Mouse (Mus musculus): ENCODE data around the gene Uri1. TPM values are rescaled to one million over a fixed set of nuclear protein-coding genes. Genes with fewer than 3 reads are reported as not detected.

The Uri1 gene
- polyA plus RNA-seq, 1 experiment: 54.3 TPM

DNA sequence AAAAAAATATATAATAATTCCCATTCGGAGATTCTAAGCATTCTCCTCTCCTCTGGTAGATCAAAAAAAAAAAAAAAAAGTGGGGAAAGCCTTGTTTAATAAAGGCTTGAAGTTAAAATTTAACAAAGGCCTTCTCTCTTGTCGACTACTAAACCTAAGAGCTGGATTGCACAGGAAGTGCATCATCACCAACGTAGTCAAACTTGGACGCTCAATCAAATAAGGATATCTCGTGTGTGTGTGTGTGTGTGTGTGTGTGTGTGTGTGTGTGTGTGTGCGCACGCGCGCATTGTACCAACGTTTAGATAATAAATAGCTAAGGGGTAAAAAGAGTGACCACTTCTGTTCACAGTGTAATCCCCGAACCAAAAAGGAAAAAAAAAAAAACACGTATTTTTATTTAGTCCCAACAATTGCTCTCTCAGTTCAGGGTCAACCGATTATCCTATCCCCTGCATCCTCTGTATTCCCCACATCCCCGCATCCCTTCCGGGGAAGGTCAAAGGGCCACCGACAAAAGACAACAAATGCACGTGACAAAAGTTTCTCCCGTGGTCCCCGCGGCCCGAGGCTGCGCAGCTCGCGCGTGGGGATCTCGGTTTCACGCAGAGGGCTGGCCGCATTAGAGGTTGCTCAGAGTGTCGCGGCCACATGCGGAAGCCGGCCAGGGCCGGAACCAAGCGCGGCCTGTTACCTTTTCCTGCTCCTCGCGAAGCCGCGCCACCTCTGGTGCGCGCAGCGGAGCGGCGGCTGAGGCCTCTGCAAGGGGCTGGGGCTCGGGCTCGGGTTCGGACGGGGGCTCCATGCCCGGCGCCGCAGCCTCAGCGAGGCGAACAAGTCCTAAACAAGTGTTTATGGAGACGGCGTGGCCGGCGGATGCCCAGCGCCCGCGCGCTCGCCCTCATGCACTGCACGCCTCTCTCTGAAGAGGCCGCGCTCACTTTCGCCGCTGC is 4.7 kb downstream of the Uri1 start:
- TF ChIP-seq CTCF (IDR thresholded peaks at IDR 0.05; ENCODE audit: borderline replicate concordance, insufficient read depth, low read length) (no peak), POLR2A (IDR thresholded peaks at IDR 0.05; ENCODE audit: low read depth, low read length) (peak; percentile 59)
- H3K4me1 ChIP-seq (ENCODE audit: control insufficient read depth, insufficient read depth, low read length): no peaks in the 10 kb centered on the region
- H3K4me3 ChIP-seq (ENCODE audit: insufficient read depth, low read length): peak overlapping the region; percentile 100
- peak overlapping the region; percentile 50 for H3K27ac ChIP-seq (ENCODE audit: insufficient read depth, low read length)

GRCm38 (mm10) chr7:38015356-38015755 is 8.0 kb downstream of the Uri1 start:
- Histone ChIP-seq H3K4me3 (ENCODE audit: insufficient read depth, low read length) (no peak overlapping the region), H3K4me1 (ENCODE audit: control insufficient read depth, insufficient read depth, low read length) (no peaks in the 10 kb centered on the region), H3K27ac (ENCODE audit: insufficient read depth, low read length) (no peak overlapping the region)
- TF ChIP-seq POLR2A (IDR thresholded peaks at IDR 0.05; ENCODE audit: low read depth, low read length) (no peak), CTCF (IDR thresholded peaks at IDR 0.05; ENCODE audit: borderline replicate concordance, insufficient read depth, low read length) (no peak)

DNA sequence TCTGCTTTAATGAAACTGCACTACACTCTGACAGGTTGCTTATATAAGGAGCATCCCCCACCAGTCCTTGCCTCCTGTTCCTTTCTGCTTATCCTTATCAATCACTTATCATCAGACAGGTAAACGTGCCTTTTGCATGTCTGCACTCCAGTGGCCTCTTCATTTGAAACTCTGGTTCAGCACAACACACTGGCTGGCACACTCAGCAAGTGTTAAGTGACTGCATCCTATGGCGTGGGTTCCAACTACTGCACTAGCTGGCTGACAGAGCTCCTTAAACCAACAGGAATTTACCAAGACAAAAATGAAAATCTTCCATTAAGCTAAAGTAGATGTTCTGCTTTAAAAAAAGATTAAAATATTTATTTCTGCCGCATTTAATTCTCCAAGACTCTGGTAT is 9.4 kb downstream of the Uri1 start:
- no peak overlapping the region for H3K27ac ChIP-seq (ENCODE audit: insufficient read depth, low read length)
- H3K4me3 ChIP-seq (ENCODE audit: insufficient read depth, low read length): no peak overlapping the region
- TF ChIP-seq CTCF (IDR thresholded peaks at IDR 0.05; ENCODE audit: borderline replicate concordance, insufficient read depth, low read length): no peak
- TF ChIP-seq POLR2A (IDR thresholded peaks at IDR 0.05; ENCODE audit: low read depth, low read length): no peak
- H3K4me1 ChIP-seq (ENCODE audit: control insufficient read depth, insufficient read depth, low read length): no peaks in the 10 kb centered on the region

DNA sequence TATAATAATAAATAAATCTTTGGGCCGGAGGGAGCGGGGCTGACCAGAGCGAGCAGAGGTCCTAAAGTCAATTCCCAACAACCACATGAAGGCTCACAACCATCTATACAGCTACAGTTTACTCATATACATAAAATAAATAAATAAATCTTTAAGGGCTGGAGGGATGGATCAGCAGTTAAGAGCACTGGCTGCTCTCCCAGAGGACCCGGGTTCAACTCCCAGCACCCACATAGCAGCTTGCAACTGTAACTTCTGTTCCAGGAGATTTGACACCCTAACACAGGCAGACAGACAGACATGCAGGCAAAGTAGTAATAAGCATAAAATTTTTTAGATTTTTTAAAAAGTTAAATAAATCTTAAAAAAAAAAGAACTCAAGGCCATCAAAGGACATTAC is 10.5 kb downstream of the Uri1 start:
- Histone ChIP-seq H3K27ac (ENCODE audit: insufficient read depth, low read length) (no peak overlapping the region), H3K4me1 (ENCODE audit: control insufficient read depth, insufficient read depth, low read length) (no peaks in the 10 kb centered on the region), H3K4me3 (ENCODE audit: insufficient read depth, low read length) (no peak overlapping the region)
- TF ChIP-seq CTCF (IDR thresholded peaks at IDR 0.05; ENCODE audit: borderline replicate concordance, insufficient read depth, low read length): no peak
- TF ChIP-seq POLR2A (IDR thresholded peaks at IDR 0.05; ENCODE audit: low read depth, low read length): no peak

- H3K4me1 ChIP-seq (ENCODE audit: control insufficient read depth, insufficient read depth, low read length): no peaks in the 10 kb centered on the region
- TF ChIP-seq POLR2A (IDR thresholded peaks at IDR 0.05; ENCODE audit: low read depth, low read length): no peak
- no peak for TF ChIP-seq CTCF (IDR thresholded peaks at IDR 0.05; ENCODE audit: borderline replicate concordance, insufficient read depth, low read length)
Measured at GRCm38 (mm10) chr7:38008359-38008758, 15.0 kb downstream of the Uri1 start.

DNA sequence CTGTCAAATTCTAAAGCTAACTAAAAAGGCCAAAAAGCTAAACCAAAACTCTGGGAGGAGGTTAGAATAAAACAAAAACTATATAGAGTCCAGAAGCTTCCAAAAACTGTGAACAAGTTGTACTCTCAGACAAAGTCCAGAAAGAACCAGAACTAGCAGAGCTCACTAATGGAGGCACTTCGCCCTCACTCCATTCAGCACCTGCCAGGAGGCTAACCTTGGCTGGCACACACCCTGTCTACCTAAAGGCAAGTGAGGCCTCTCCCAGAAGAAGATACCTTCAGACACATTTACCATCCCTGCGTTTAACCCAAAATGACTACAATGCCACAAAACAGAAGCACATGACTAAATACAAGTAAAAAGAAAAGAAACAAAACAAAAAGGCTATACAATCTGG is 20.9 kb downstream of the Uri1 start:
- TF ChIP-seq POLR2A (IDR thresholded peaks at IDR 0.05; ENCODE audit: low read depth, low read length) (no peak), CTCF (IDR thresholded peaks at IDR 0.05; ENCODE audit: borderline replicate concordance, insufficient read depth, low read length) (no peak)
- Histone ChIP-seq H3K4me3 (ENCODE audit: insufficient read depth, low read length) (no peak overlapping the region), H3K4me1 (ENCODE audit: control insufficient read depth, insufficient read depth, low read length) (no peaks in the 10 kb centered on the region), H3K27ac (ENCODE audit: insufficient read depth, low read length) (no peak overlapping the region)

More at GRCm38 (mm10) chr7:38008359-38008758, 15.0 kb downstream of the Uri1 start:
- H3K4me3 ChIP-seq (ENCODE audit: insufficient read depth, low read length): no peak overlapping the region
- no peak overlapping the region for H3K27ac ChIP-seq (ENCODE audit: insufficient read depth, low read length)

GRCm38 (mm10) chr7:37999691-38000090 is 23.7 kb downstream of the Uri1 start:
- H3K4me3 ChIP-seq (ENCODE audit: insufficient read depth, low read length): no peak overlapping the region
- no peaks in the 10 kb centered on the region for H3K4me1 ChIP-seq (ENCODE audit: control insufficient read depth, insufficient read depth, low read length)
- TF ChIP-seq POLR2A (IDR thresholded peaks at IDR 0.05; ENCODE audit: low read depth, low read length) (no peak), CTCF (IDR thresholded peaks at IDR 0.05; ENCODE audit: borderline replicate concordance, insufficient read depth, low read length) (no peak)
- no peak overlapping the region for H3K27ac ChIP-seq (ENCODE audit: insufficient read depth, low read length)

DNA sequence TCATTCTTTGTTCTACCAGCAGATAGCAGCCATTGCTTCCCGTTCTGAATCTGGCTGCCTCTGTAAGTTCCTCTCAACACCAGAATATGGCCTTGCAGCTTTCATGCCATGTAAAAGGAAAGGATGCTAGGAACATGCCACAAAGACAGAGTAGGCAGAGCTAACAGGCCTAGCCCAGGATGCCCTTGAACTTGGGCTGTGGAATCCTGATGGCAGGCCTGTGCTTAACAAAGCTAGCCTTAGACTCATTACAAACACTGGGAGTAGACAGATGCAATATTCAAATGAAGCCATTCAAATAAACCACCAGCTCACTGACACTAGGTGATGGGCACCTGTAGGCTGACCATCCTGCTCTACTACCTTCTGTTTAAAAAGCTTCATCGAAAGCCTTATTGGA is 30.5 kb downstream of the Uri1 start:
- TF ChIP-seq CTCF (IDR thresholded peaks at IDR 0.05; ENCODE audit: borderline replicate concordance, insufficient read depth, low read length): no peak
- no peak for TF ChIP-seq POLR2A (IDR thresholded peaks at IDR 0.05; ENCODE audit: low read depth, low read length)
- Histone ChIP-seq H3K27ac (ENCODE audit: insufficient read depth, low read length) (no peak overlapping the region), H3K4me3 (ENCODE audit: insufficient read depth, low read length) (no peak overlapping the region), H3K4me1 (ENCODE audit: control insufficient read depth, insufficient read depth, low read length) (no peaks in the 10 kb centered on the region)

DNA sequence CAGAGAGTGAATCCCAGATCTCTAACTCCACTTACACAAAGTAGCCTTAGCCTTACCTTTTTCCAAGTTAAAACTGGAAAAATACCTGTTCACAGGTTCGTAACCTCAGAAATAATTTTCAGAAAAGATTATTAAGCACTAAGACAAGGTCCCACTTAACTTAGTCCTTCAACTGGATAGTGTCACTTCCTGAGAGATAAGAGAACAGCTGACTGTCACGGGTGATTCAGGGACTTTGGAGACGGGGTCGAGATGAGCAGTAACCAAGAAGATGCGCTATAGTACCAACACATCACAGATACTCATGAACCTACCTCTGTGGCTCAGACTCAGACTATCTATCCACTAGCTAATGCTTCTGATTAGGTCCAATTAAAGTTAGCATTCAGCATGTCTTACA is 38.5 kb downstream of the Uri1 start:
- Histone ChIP-seq H3K4me3 (ENCODE audit: insufficient read depth, low read length) (no peak overlapping the region), H3K27ac (ENCODE audit: insufficient read depth, low read length) (no peak overlapping the region), H3K4me1 (ENCODE audit: control insufficient read depth, insufficient read depth, low read length) (no peaks in the 10 kb centered on the region)
- TF ChIP-seq POLR2A (IDR thresholded peaks at IDR 0.05; ENCODE audit: low read depth, low read length): no peak
- no peak for TF ChIP-seq CTCF (IDR thresholded peaks at IDR 0.05; ENCODE audit: borderline replicate concordance, insufficient read depth, low read length)

- TF ChIP-seq POLR2A (IDR thresholded peaks at IDR 0.05; ENCODE audit: low read depth, low read length) (no peak), CTCF (IDR thresholded peaks at IDR 0.05; ENCODE audit: borderline replicate concordance, insufficient read depth, low read length) (no peak)
- Histone ChIP-seq H3K4me1 (ENCODE audit: control insufficient read depth, insufficient read depth, low read length) (no peaks in the 10 kb centered on the region), H3K4me3 (ENCODE audit: insufficient read depth, low read length) (no peak overlapping the region)
Measured at GRCm38 (mm10) chr7:37983471-37983870, 39.9 kb downstream of the Uri1 start.

More at GRCm38 (mm10) chr7:37983471-37983870, 39.9 kb downstream of the Uri1 start:
- H3K27ac ChIP-seq (ENCODE audit: insufficient read depth, low read length): no peak overlapping the region
